Mouse (Mus musculus) forebrain, embryonic 13.5 days (tissue): Measurements from ENCODE around the gene Plxdc2. TPM values are rescaled to one million over a fixed set of nuclear protein-coding genes. Genes with fewer than 3 reads are reported as not detected.
"Not testable (repeated sequence)": the region's sequence is repeated elsewhere in the genome, so short reads cannot be mapped to it uniquely, and the experiment has no call there.

Source experiments
- ATAC-seq: fragments of 200-750 bp; cut with Nextera tagmentation; 2 replicates; pipeline ENCODE4 v1.8.0; 2017
- H3K27ac ChIP-seq: fragments of 300-500 bp; sonication (generic); 2 replicates; pipeline ENCODE4 v1.5.1; 2015; ENCODE audit warnings: inconsistent platforms, mild to moderate bottlenecking, moderate library complexity
- H3K27me3 ChIP-seq: fragments of 300-500 bp; sonication (generic); 2 replicates; pipeline ENCODE4 v1.6.1; 2015; ENCODE audit warnings: mild to moderate bottlenecking, inconsistent platforms
- H3K36me3 ChIP-seq: fragments of 300-500 bp; sonication (generic); 2 replicates; pipeline ENCODE4 v1.6.1; 2015; ENCODE audit warnings: mild to moderate bottlenecking, inconsistent platforms; ENCODE audit not compliant: poor library complexity, severe bottlenecking
- H3K4me1 ChIP-seq: fragments of 300-500 bp; sonication (generic); 2 replicates; pipeline ENCODE4 v1.6.1; 2015; ENCODE audit warnings: inconsistent platforms
- H3K4me2 ChIP-seq: fragments of 300-500 bp; sonication (generic); 2 replicates; pipeline ENCODE4 v1.6.1; 2015; ENCODE audit warnings: inconsistent platforms, mild to moderate bottlenecking, moderate library complexity
- H3K4me3 ChIP-seq: fragments of 300-500 bp; sonication (generic); 2 replicates; pipeline ENCODE4 v1.5.1; 2015; ENCODE audit warnings: mild to moderate bottlenecking, inconsistent platforms
- H3K9ac ChIP-seq: fragments of 300-500 bp; sonication (generic); 2 replicates; pipeline ENCODE4 v1.6.1; 2015; ENCODE audit warnings: mild to moderate bottlenecking, inconsistent platforms
- H3K9me3 ChIP-seq: fragments of 300-500 bp; sonication (generic); replicated peaks from 2 replicates; pipeline ENCODE4 v1.6.1; 2016; ENCODE audit warnings: inconsistent platforms
- WGBS: fragments of 180-500 bp; shearing (Covaris S2); methylation state at CpG from one replicate; pipeline ENCODE4 v1.1.7; 2015; 5-methylcytosine and 5-hydroxymethylcytosine counted together
- polyA plus RNA-seq: library from polyadenylated mRNA; unstranded; fragments of >200 nt; fragmentation: Nextera tagmentation; extraction: Ambion mirVana; gene quantifications from 2 replicates; pipeline ENCODE4 v1.2.1, GENCODE M21; 2015

Gene Plxdc2
- polyA plus RNA-seq, 1 experiment from 2014 or later, result 6.8 TPM

GRCm38 (mm10) chr2:16709885-16710284 lies 353.8 kb downstream of the Plxdc2 start:
- no peak for ATAC-seq
- no peaks in the 10 kb centered on the region for H3K9me3 ChIP-seq
- no peak overlapping the region for H3K9ac ChIP-seq
- H3K4me3 ChIP-seq, result no peak overlapping the region
- H3K4me1 ChIP-seq, result no peaks in the 10 kb centered on the region
- H3K27me3 ChIP-seq, result no peaks in the 10 kb centered on the region
- H3K4me2 ChIP-seq, result no peak overlapping the region
- 77% methylated on average over 6 of the region's 6 CpGs for WGBS
- H3K36me3 ChIP-seq, result no peaks in the 10 kb centered on the region
- H3K27ac ChIP-seq, result no peak overlapping the region

DNA sequence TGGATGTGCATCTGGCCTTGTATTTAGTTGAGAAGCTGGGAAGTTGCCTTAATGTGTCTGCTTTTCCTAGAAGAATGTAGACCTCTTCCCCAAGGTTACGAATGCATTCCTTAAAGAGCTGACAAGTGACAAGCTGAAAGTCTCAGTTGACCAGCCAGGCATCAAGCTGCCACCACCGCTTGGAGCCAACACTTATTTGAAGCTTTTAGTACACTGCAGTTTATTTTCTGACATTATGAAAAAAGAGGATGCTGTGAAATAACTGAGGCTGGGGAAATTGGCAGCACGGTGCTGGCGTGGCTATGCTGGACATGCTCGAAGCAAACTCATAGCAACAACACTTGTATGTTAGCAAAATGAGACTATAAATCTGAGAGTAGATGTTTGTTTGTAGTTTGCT lies 374.9 kb downstream of the Plxdc2 start:
- no peaks in the 10 kb centered on the region for H3K4me1 ChIP-seq
- H3K9me3 ChIP-seq, result no peaks in the 10 kb centered on the region
- H3K4me3 ChIP-seq, result no peak overlapping the region
- H3K27me3 ChIP-seq, result no peaks in the 10 kb centered on the region
- no peak for ATAC-seq
- WGBS, result 91% methylated on average over 5 of the region's 5 CpGs
- no peak overlapping the region for H3K4me2 ChIP-seq
- no peaks in the 10 kb centered on the region for H3K36me3 ChIP-seq
- no peak overlapping the region for H3K9ac ChIP-seq
- no peak overlapping the region for H3K27ac ChIP-seq

- no peak for ATAC-seq
- WGBS, result 93% methylated on average over 2 of the region's 2 CpGs
- no peaks in the 10 kb centered on the region for H3K4me1 ChIP-seq
- no peak overlapping the region for H3K9ac ChIP-seq
- H3K4me2 ChIP-seq, result no peak overlapping the region
- H3K36me3 ChIP-seq, result no peaks in the 10 kb centered on the region
- no peaks in the 10 kb centered on the region for H3K9me3 ChIP-seq
- no peak overlapping the region for H3K27ac ChIP-seq
- no peaks in the 10 kb centered on the region for H3K27me3 ChIP-seq
- no peak overlapping the region for H3K4me3 ChIP-seq
Measured at GRCm38 (mm10) chr2:16734381-16734780, 378.3 kb downstream of the Plxdc2 start.

DNA sequence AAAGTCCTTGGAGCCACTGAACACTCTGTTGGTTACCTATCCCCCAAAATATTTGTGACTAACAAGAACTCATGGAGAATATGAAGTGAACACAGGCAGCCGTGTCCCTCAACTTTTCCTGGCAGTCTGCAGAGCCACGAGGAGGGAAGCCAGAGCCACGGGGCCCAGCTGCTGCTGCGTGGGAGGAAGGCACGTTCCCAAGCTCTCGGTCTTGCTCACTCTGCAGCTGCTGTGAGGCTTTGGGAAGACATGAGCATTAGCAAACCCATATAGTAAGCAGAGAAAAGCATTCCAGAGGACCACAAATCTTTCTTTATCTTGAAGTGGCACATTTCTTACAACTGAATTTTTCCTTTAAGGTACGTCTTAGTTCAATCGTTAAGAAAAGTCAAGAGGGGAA lies 382.1 kb downstream of the Plxdc2 start:
- ATAC-seq, result no peak
- H3K27ac ChIP-seq, result no peak overlapping the region
- no peaks in the 10 kb centered on the region for H3K36me3 ChIP-seq
- H3K27me3 ChIP-seq, result no peaks in the 10 kb centered on the region
- no peak overlapping the region for H3K9ac ChIP-seq
- H3K4me3 ChIP-seq, result no peak overlapping the region
- H3K4me2 ChIP-seq, result no peak overlapping the region
- H3K9me3 ChIP-seq, result no peaks in the 10 kb centered on the region
- 63% methylated on average over 8 of the region's 8 CpGs for WGBS
- peaks cover 11% of the 10 kb centered on the region; the same call in 1 of the 2 replicates for H3K4me1 ChIP-seq

GRCm38 (mm10) chr2:16741813-16742212 lies 385.7 kb downstream of the Plxdc2 start:
- Histone ChIP-seq H3K9me3 (no peaks in the 10 kb centered on the region), H3K27me3 (no peaks in the 10 kb centered on the region), H3K4me1 (peaks cover 11% of the 10 kb centered on the region; the same call in 1 of the 2 replicates), H3K4me3 (no peak overlapping the region), H3K36me3 (no peaks in the 10 kb centered on the region), H3K4me2 (no peak overlapping the region), H3K27ac (no peak overlapping the region), H3K9ac (no peak overlapping the region)
- peak; percentile 70 for ATAC-seq
- 23% methylated on average over 3 of the region's 3 CpGs for WGBS

- Histone ChIP-seq H3K9ac (no peak overlapping the region), H3K27ac (no peak overlapping the region), H3K4me3 (no peak overlapping the region), H3K4me1 (peaks cover 11% of the 10 kb centered on the region; the same call in 1 of the 2 replicates), H3K4me2 (no peak overlapping the region), H3K36me3 (no peaks in the 10 kb centered on the region), H3K9me3 (no peaks in the 10 kb centered on the region), H3K27me3 (no peaks in the 10 kb centered on the region)
- WGBS, result 87% methylated on average over 3 of the region's 3 CpGs
- ATAC-seq, result no peak
Measured at GRCm38 (mm10) chr2:16743568-16743967, 387.5 kb downstream of the Plxdc2 start.

- Histone ChIP-seq H3K36me3 (no peaks in the 10 kb centered on the region), H3K4me3 (no peak overlapping the region), H3K4me2 (no peak overlapping the region), H3K4me1 (no peaks in the 10 kb centered on the region), H3K9me3 (no peaks in the 10 kb centered on the region), H3K27me3 (no peaks in the 10 kb centered on the region), H3K9ac (no peak overlapping the region), H3K27ac (no peak overlapping the region)
- 86% methylated on average over 4 of the region's 4 CpGs for whole genome bisulfite sequencing
- no peak for ATAC-seq
Measured at GRCm38 (mm10) chr2:16749302-16749909, 393.3 kb downstream of the Plxdc2 start.

- Histone ChIP-seq H3K4me2 (no peak overlapping the region), H3K9me3 (no peaks in the 10 kb centered on the region), H3K36me3 (no peaks in the 10 kb centered on the region), H3K9ac (no peak overlapping the region), H3K4me3 (no peak overlapping the region), H3K27ac (no peak overlapping the region), H3K27me3 (no peaks in the 10 kb centered on the region), H3K4me1 (no peaks in the 10 kb centered on the region)
- 89% methylated on average over 2 of the region's 2 CpGs for WGBS
- ATAC-seq, result no peak
Measured at GRCm38 (mm10) chr2:16757158-16757557, 401.1 kb downstream of the Plxdc2 start.

DNA sequence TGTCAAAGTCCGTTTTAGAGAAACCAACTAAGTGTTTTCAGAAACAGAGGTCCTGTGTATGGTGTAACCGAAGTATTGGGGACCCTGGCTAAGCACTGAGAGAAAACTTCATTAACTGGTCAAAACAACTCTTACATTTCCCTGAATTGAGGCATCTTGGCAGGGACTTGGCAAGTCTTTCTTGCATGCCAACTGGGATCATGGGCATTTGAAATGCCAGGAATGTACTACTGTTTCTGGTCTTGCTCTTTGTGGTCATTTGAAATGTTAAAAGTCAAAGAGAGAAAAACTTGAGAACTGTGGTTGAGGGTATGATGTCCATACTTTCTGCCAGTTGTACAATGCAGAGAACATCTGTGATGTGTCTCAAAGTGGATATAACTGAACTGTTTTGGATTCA lies 403.7 kb downstream of the Plxdc2 start:
- H3K27me3 ChIP-seq, result no peaks in the 10 kb centered on the region
- no peaks in the 10 kb centered on the region for H3K4me1 ChIP-seq
- no peaks in the 10 kb centered on the region for H3K36me3 ChIP-seq
- no peak overlapping the region for H3K27ac ChIP-seq
- H3K4me2 ChIP-seq, result no peak overlapping the region
- no peak overlapping the region for H3K4me3 ChIP-seq
- H3K9me3 ChIP-seq, result no peaks in the 10 kb centered on the region
- H3K9ac ChIP-seq, result no peak overlapping the region
- ATAC-seq, result no peak
- WGBS, result 87% methylated on average over 2 of the region's 2 CpGs

DNA sequence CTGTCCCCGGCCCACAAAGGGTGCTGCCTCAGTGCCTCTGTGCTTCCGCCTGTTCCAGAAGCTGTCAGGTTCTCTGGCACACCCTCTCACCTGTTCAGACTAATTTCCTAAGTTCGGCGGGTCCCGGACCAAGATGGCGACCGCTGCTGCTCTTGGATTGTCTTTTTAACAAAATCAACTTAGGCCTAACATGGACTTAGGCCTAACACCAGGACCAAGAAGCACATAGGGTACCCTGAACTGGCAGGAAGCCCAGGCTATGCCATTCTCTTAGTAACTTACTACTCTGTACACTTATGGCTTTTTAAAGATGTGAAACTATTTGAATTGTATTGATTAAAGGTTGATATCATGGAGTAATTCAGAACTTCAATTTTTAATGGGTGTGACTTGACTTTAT lies 413.0 kb downstream of the Plxdc2 start:
- 97% methylated on average over 6 of the region's 7 CpGs for WGBS
- H3K9me3 ChIP-seq, H3K9ac ChIP-seq, H3K27ac ChIP-seq, H3K4me1 ChIP-seq, H3K4me3 ChIP-seq, H3K4me2 ChIP-seq, H3K36me3 ChIP-seq, ATAC-seq, H3K27me3 ChIP-seq: not testable (repeated sequence)

DNA sequence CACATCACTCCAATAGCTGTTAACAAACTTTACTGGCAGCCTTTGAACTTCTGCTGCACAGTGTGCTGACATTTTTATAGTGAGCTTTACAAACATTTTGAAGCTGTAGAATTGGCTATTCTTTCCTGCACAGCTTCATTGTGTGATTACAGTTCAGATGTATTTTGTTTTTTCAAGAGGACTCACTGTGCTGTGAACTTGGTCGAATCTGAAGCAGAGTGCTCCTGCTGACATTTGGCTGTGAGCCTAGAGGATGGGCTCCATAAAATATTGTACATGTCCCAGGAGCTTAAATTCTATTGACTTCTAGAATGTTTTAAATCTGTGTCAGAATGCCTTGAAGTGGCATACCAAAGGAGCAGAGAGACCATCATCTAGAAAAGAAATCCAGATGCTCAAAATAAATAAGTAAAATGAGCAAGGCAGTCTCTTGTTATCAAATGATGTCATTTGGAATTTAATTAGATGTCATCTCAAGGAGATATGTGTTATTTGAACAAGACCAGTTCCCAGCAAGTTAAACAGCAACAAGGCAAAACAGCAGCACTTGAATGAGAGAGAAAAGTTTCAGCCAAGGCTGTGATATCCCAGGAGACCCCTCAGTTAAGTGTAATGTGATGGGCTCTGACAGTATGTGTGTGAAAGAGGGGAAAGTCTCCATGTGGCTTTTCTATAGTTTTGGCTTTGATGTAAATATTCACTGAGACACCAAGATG lies 417.5 kb downstream of the Plxdc2 start:
- Histone ChIP-seq H3K27me3 (no peaks in the 10 kb centered on the region), H3K9me3 (no peaks in the 10 kb centered on the region), H3K36me3 (no peaks in the 10 kb centered on the region), H3K9ac (no peak overlapping the region), H3K27ac (no peak overlapping the region), H3K4me2 (no peak overlapping the region), H3K4me1 (peaks cover 6% of the 10 kb centered on the region; the same call in 1 of the 2 replicates), H3K4me3 (no peak overlapping the region)
- no peak for ATAC-seq
- WGBS, result 10% methylated on average over 1 of the region's 1 CpGs

DNA sequence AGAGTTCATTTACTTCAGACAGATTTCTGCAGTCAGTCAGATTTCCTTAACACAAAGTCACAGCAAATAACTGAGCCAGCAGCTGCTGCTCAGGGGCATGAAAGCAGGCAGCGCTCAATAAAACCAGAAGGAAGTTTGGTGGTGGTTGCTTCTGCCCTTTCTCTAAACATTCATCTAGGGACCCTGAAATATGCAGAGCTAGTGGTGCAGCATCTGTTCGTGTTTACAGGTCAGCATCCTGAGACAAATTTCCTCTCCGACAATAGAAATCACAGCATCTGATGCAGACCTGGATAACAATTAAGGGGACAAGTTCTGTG lies 418.0 kb downstream of the Plxdc2 start:
- ATAC-seq, result no peak
- H3K27ac ChIP-seq, result no peak overlapping the region
- no peak overlapping the region for H3K4me2 ChIP-seq
- H3K4me1 ChIP-seq, result peaks cover 6% of the 10 kb centered on the region; the same call in 1 of the 2 replicates
- no peaks in the 10 kb centered on the region for H3K36me3 ChIP-seq
- H3K27me3 ChIP-seq, result no peaks in the 10 kb centered on the region
- H3K9ac ChIP-seq, result no peak overlapping the region
- WGBS, result 72% methylated on average over 3 of the region's 3 CpGs
- H3K9me3 ChIP-seq, result no peaks in the 10 kb centered on the region
- H3K4me3 ChIP-seq, result no peak overlapping the region

- ATAC-seq, result peak; percentile 57; the same call in 1 of the 2 replicates
- H3K4me3 ChIP-seq, result no peak overlapping the region
- no peaks in the 10 kb centered on the region for H3K4me1 ChIP-seq
- H3K4me2 ChIP-seq, result no peak overlapping the region
- H3K9me3 ChIP-seq, result no peaks in the 10 kb centered on the region
- no peak overlapping the region for H3K27ac ChIP-seq
- H3K27me3 ChIP-seq, result no peaks in the 10 kb centered on the region
- no peaks in the 10 kb centered on the region for H3K36me3 ChIP-seq
- no peak overlapping the region for H3K9ac ChIP-seq
Measured at GRCm38 (mm10) chr2:16795283-16795682, 439.2 kb downstream of the Plxdc2 start.
